Mouse (Mus musculus): ENCODE results near the gene Olfr155. TPM values are rescaled to one million over a fixed set of nuclear protein-coding genes. Genes with fewer than 3 reads are reported as not detected.
A peak's percentile ranks its signal among the peaks of the same experiment; 100 is the strongest.

Gene Olfr155
- polyA plus RNA-seq (2012; rRNA removed), result not detected in 2 replicates
- not detected in 2 replicates for polyA plus RNA-seq (2014; fragmentation: Nextera tagmentation; extraction: Ambion mirVana)

DNA sequence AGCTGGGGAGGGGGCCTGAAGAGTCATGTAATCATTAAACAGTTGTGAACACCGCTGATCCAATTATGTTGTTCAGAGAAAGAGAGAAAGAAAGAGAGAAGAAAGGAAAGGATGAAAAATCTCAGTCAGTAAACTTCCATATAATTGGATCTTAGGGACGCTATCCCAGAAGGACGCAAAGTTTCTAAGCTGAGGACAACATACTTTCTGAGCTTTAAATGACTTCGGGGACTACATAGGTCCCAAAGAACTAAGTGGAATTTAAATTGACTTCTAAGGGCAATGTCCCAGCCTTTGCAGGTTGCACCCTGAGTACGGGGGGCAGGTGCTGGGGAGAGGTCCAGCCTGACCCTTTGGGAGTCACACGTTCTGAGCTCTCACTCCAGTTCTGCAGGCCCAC lies at the start of gene Olfr155:
Olfr155 (plus strand) TSS at position 301 of the 400 bp plus-strand sequence.
- H3K36me3 ChIP-seq (ENCODE audit: control insufficient read depth, insufficient read depth, low read length), result no peaks in the 10 kb centered on the region
- no peak within 1 kb of the TSS for H3K27ac ChIP-seq (replicated peaks; ENCODE audit: low read depth, low read length)
- no peak within 1 kb of the TSS for H3K4me3 ChIP-seq (replicated peaks; ENCODE audit: low read length)
- no peak within 1 kb of the TSS for H3K4me2 ChIP-seq (replicated peaks; ENCODE audit: low read depth, low read length, severe bottlenecking)
- TF ChIP-seq POLR2A (IDR thresholded peaks at IDR 0.05; ENCODE audit: borderline replicate concordance, extremely low read depth, insufficient read depth, insufficient read length), result no peak
- H3K9ac ChIP-seq (ENCODE audit: low read depth, low read length, severe bottlenecking), result no peak within 1 kb of the TSS
- DNase-seq (ENCODE audit: low spot score) (no peak), ATAC-seq (ENCODE audit: low FRiP score, low read depth) (no peak)
- H3K4me1 ChIP-seq (ENCODE audit: control insufficient read depth, insufficient read depth, low read length), result no peaks in the 10 kb centered on the region
- H3K27me3 ChIP-seq (ENCODE audit: control insufficient read depth, insufficient read depth, low read length), result no peaks in the 10 kb centered on the region
- no peaks in the 10 kb centered on the region for H3K9me3 ChIP-seq (ENCODE audit: control insufficient read depth, low read length)
- 85% methylated on average over 6 of the region's 6 CpGs for WGBS

DNA sequence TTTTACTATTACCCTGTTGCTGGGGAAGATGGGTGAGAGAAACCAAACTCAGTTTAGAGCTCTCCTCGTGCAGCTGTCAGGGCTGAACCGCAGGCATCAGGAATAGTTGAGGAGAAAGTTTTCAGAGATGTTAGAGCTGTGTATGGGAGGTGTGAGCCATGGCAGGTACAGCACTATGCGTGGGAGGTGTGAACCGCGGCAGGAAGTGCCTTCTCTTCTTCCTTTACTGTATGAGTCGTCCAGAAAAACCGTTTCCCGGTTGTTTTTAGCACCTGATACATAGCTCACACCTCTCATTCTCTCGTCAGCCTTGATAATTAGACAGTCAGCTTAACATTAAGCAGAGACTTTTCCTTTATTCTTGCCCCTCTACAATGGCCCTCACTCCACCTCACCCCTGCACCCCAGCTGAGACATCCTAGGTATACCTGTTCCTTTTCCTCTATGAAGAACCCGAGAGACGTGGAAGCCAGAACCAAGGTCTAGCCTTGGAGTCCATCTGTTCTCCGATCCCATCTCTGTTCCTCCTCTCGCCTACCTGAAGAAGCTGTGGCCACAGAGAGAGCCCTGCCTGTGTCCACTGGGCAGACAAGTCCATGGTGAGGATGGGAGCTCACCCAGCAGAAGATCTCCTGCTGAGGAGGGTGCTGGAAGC lies 28.3 kb upstream of the Olfr155 start:
- TF ChIP-seq POLR2A (IDR thresholded peaks at IDR 0.05; ENCODE audit: borderline replicate concordance, extremely low read depth, insufficient read depth, insufficient read length), result no peak
- DNase-seq (ENCODE audit: low spot score), result no peak
- H3K9me3 ChIP-seq (ENCODE audit: control insufficient read depth, low read length), result no peaks in the 10 kb centered on the region
- H3K27me3 ChIP-seq (ENCODE audit: control insufficient read depth, insufficient read depth, low read length), result no peaks in the 10 kb centered on the region
- no peak for ATAC-seq (ENCODE audit: low FRiP score, low read depth)
- no peak overlapping the region for H3K27ac ChIP-seq (replicated peaks; ENCODE audit: low read depth, low read length)
- WGBS, result 79% methylated on average over 13 of the region's 13 CpGs
- H3K9ac ChIP-seq (ENCODE audit: low read depth, low read length, severe bottlenecking), result no peak overlapping the region
- H3K4me1 ChIP-seq (ENCODE audit: control insufficient read depth, insufficient read depth, low read length), result no peaks in the 10 kb centered on the region
- H3K4me2 ChIP-seq (replicated peaks; ENCODE audit: low read depth, low read length, severe bottlenecking), result no peak overlapping the region
- H3K36me3 ChIP-seq (ENCODE audit: control insufficient read depth, insufficient read depth, low read length), result no peaks in the 10 kb centered on the region
- no peak overlapping the region for H3K4me3 ChIP-seq (replicated peaks; ENCODE audit: low read length)

DNA sequence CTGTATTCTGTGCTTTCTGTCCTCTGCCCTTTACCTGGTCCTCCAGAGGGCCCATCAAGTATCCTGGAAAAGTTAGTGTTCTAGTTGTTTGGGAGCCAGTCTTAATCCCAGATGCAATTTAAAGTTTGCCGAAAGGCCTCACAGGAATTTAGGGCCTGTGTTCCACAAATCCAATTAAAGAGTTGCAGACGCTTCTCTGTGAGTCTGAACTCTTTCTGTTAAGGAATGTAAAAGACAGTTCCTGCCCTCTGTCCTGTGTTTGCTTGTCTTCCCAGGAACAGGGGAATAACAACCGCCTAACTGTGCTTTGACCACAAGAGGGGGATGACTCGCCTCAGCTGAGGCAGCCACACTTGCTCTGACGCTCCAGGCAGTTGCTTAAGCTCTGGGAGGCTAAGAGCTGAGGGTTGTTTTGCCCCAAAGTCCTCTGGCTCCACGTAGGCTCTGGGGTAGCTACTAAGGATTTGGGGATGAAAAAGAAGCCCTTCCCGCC lies 27.5 kb upstream of the Olfr155 start, which contains the start of gene Olfr156:
Olfr156 (minus strand) TSS at position 51 of the 493 bp plus-strand sequence.
- H3K36me3 ChIP-seq (ENCODE audit: control insufficient read depth, insufficient read depth, low read length), result no peaks in the 10 kb centered on the region
- no peaks in the 10 kb centered on the region for H3K4me1 ChIP-seq (ENCODE audit: control insufficient read depth, insufficient read depth, low read length)
- H3K9me3 ChIP-seq (ENCODE audit: control insufficient read depth, low read length), result no peaks in the 10 kb centered on the region
- H3K27ac ChIP-seq (replicated peaks; ENCODE audit: low read depth, low read length), result no peak within 1 kb of the TSS
- no peak for TF ChIP-seq POLR2A (IDR thresholded peaks at IDR 0.05; ENCODE audit: borderline replicate concordance, extremely low read depth, insufficient read depth, insufficient read length)
- H3K4me3 ChIP-seq (replicated peaks; ENCODE audit: low read length), result no peak within 1 kb of the TSS
- peak; percentile 54 for DNase-seq (ENCODE audit: low spot score)
- H3K4me2 ChIP-seq (replicated peaks; ENCODE audit: low read depth, low read length, severe bottlenecking), result no peak within 1 kb of the TSS
- 8% methylated on average over 7 of the region's 7 CpGs for WGBS
- peak; percentile 76; the same call in 1 of the 2 replicates for ATAC-seq (ENCODE audit: low FRiP score, low read depth)
- no peaks in the 10 kb centered on the region for H3K27me3 ChIP-seq (ENCODE audit: control insufficient read depth, insufficient read depth, low read length)
- H3K9ac ChIP-seq (ENCODE audit: low read depth, low read length, severe bottlenecking), result no peak within 1 kb of the TSS

DNA sequence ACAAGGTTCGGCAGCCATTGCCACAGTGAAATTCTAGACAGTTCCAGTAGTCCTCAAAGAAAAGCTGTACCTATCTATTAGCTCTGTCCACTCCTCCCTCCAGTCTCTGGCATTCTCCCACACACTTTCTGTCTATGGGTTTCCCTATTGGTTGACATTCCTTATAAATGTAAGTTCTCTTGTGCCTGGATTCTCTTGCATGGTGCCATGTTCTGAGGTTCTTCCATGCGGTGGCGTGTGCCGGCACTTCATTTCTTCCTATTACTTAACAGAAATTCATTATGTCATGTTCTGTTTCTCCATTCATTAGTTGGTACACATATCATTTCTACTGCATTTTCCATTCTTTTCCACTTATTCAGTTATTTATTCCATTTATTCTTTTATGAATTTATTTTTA lies 22.6 kb upstream of the Olfr155 start:
- H3K9ac ChIP-seq (ENCODE audit: low read depth, low read length, severe bottlenecking), result no peak overlapping the region
- DNase-seq (ENCODE audit: low spot score), result no peak

DNA sequence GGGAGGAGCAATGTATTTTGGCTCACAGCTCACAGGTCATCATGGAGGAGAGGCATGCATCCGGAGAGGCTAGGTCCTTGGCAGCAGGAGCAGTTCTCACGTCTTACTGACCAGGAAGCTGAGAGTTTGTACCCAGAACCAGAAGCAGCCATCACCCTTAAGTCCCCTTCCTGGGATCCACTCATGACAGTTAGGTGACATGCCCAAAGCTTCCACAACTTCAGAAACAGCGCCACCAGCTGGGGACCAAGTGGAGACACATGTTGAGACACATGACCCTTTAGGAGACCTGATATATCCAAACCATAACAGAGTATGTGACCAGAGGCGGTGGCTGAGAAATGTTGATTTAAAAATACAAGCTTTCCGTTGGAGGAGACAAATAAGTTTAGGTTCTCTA lies 19.3 kb upstream of the Olfr155 start:
- H3K4me1 ChIP-seq (ENCODE audit: control insufficient read depth, insufficient read depth, low read length), result no peaks in the 10 kb centered on the region
- H3K4me3 ChIP-seq (replicated peaks; ENCODE audit: low read length), result no peak overlapping the region
- no peaks in the 10 kb centered on the region for H3K27me3 ChIP-seq (ENCODE audit: control insufficient read depth, insufficient read depth, low read length)
- DNase-seq (ENCODE audit: low spot score) (no peak), ATAC-seq (ENCODE audit: low FRiP score, low read depth) (no peak)
- no peak overlapping the region for H3K27ac ChIP-seq (replicated peaks; ENCODE audit: low read depth, low read length)
- WGBS, result 72% methylated on average over 5 of the region's 5 CpGs
- H3K9me3 ChIP-seq (ENCODE audit: control insufficient read depth, low read length), result no peaks in the 10 kb centered on the region
- no peaks in the 10 kb centered on the region for H3K36me3 ChIP-seq (ENCODE audit: control insufficient read depth, insufficient read depth, low read length)
- no peak overlapping the region for H3K4me2 ChIP-seq (replicated peaks; ENCODE audit: low read depth, low read length, severe bottlenecking)
- no peak overlapping the region for H3K9ac ChIP-seq (ENCODE audit: low read depth, low read length, severe bottlenecking)
- TF ChIP-seq POLR2A (IDR thresholded peaks at IDR 0.05; ENCODE audit: borderline replicate concordance, extremely low read depth, insufficient read depth, insufficient read length), result no peak

More for the DNA sequence above, 22.6 kb upstream of the Olfr155 start:
- 84% methylated on average over 4 of the region's 4 CpGs for WGBS
- no peak for TF ChIP-seq POLR2A (IDR thresholded peaks at IDR 0.05; ENCODE audit: borderline replicate concordance, extremely low read depth, insufficient read depth, insufficient read length)
- no peak for ATAC-seq (ENCODE audit: low FRiP score, low read depth)
- Histone ChIP-seq H3K4me3 (replicated peaks; ENCODE audit: low read length) (no peak overlapping the region), H3K4me1 (ENCODE audit: control insufficient read depth, insufficient read depth, low read length) (no peaks in the 10 kb centered on the region), H3K27ac (replicated peaks; ENCODE audit: low read depth, low read length) (no peak overlapping the region), H3K36me3 (ENCODE audit: control insufficient read depth, insufficient read depth, low read length) (no peaks in the 10 kb centered on the region), H3K9me3 (ENCODE audit: control insufficient read depth, low read length) (no peaks in the 10 kb centered on the region), H3K27me3 (ENCODE audit: control insufficient read depth, insufficient read depth, low read length) (no peaks in the 10 kb centered on the region), H3K4me2 (replicated peaks; ENCODE audit: low read depth, low read length, severe bottlenecking) (no peak overlapping the region)

Measured in limb, embryonic 14.5 days (tissue).